Mouse (Mus musculus) CH12.LX (cell line): ENCODE data around the gene Ccnc. TPM values are rescaled to one million over a fixed set of nuclear protein-coding genes. Genes with fewer than 3 reads are reported as not detected.

Experiments
- DNase-seq: peaks from one replicate; pipeline ENCODE4 v3.0.0-alpha.2; 2013; ENCODE audit errors: extremely low read depth
- H3K27ac ChIP-seq: 2 replicates; pipeline ENCODE4 v1.5.1; 2012; ENCODE audit warnings: low read depth, mild to moderate bottlenecking, control low read depth, moderate library complexity; ENCODE audit not compliant: insufficient read depth
- H3K27me3 ChIP-seq: replicated peaks from 2 replicates; pipeline ENCODE3; 2012; ENCODE audit warnings: inconsistent platforms
- H3K36me3 ChIP-seq, 2 experiments: replicated peaks in 1 of 2; 2 replicates each; pipeline versions ENCODE3 to v1.6.1; 2012; ENCODE audit warnings: inconsistent platforms in 1 of 2, low read length in 1 of 2, mild to moderate bottlenecking in 1 of 2, mixed read lengths in 1 of 2, moderate library complexity in 1 of 2; ENCODE audit not compliant: control insufficient read depth in 1 of 2, insufficient read depth in 1 of 2
- H3K4me1 ChIP-seq, 2 experiments: 2 replicates each; pipeline ENCODE4 v1.6.1; 2012; ENCODE audit warnings: inconsistent platforms in 1 of 2, moderate library complexity in 1 of 2; ENCODE audit not compliant: insufficient read depth in 2 of 2, control insufficient read depth in 1 of 2
- H3K4me2 ChIP-seq: 2 replicates; pipeline ENCODE4 v1.6.1; 2012; ENCODE audit warnings: low read depth, mild to moderate bottlenecking, control low read depth; ENCODE audit not compliant: poor library complexity, insufficient read depth, severe bottlenecking
- H3K4me3 ChIP-seq, 3 experiments: fragments of 150-350 bp in 1 of 3; sonication (generic) in 1 of 3; replicated peaks in 1 of 3; 2 replicates each; pipeline versions ENCODE3 to v1.5.1; 2011 to 2012; ENCODE audit warnings: low read depth in 2 of 3, low read length in 2 of 3, mild to moderate bottlenecking in 2 of 3, moderate library complexity in 2 of 3, control low read depth in 1 of 3, improper control_type of control experiment in 1 of 3, inconsistent platforms in 1 of 3, mixed read lengths in 1 of 3; ENCODE audit not compliant: poor library complexity in 1 of 3
- H3K79me2 ChIP-seq: replicated peaks from 2 replicates; pipeline ENCODE4 v1.6.1; 2012; ENCODE audit warnings: mild to moderate bottlenecking, moderate library complexity; ENCODE audit not compliant: control insufficient read depth, poor library complexity, insufficient read depth, severe bottlenecking; ENCODE audit errors: extremely low read depth
- H3K9ac ChIP-seq: 2 replicates; pipeline ENCODE4 v1.6.1; 2012; ENCODE audit warnings: low read depth, mild to moderate bottlenecking, control low read depth, moderate library complexity; ENCODE audit not compliant: insufficient read depth
- H3K9me3 ChIP-seq: replicated peaks from 2 replicates; pipeline ENCODE3; 2012; ENCODE audit warnings: low read length, inconsistent platforms, mixed read lengths
- CHD1 ChIP-seq: IDR thresholded peaks from 2 replicates; pipeline ENCODE4 v1.6.1; 2012; ENCODE audit warnings: low read depth, low read length, improper control_type of control experiment, inconsistent platforms
- CHD2 ChIP-seq: IDR thresholded peaks from 2 replicates; pipeline ENCODE4 v1.6.1; 2011; ENCODE audit warnings: low read length, improper control_type of control experiment
- CTCF ChIP-seq, 2 experiments: IDR thresholded peaks in 1 of 2; conservative IDR thresholded peaks in 1 of 2; 2 replicates each; pipeline ENCODE4 v1.5.1; 2011 to 2012; ENCODE audit warnings: low read depth in 2 of 2, low read length in 2 of 2, improper control_type of control experiment in 1 of 2, inconsistent platforms in 1 of 2, mild to moderate bottlenecking in 1 of 2, moderate library complexity in 1 of 2
- IRF4 ChIP-seq: IDR thresholded peaks from 2 replicates; pipeline ENCODE4 v1.6.1; 2014; ENCODE audit warnings: low read depth, mild to moderate bottlenecking, inconsistent platforms, low read length, improper control_type of control experiment
- JUN ChIP-seq: IDR thresholded peaks from 2 replicates; pipeline ENCODE4 v1.6.1; 2011; ENCODE audit warnings: low read depth, mild to moderate bottlenecking, low read length, improper control_type of control experiment, moderate library complexity; ENCODE audit not compliant: insufficient read depth
- MXI1 ChIP-seq: IDR thresholded peaks from 2 replicates; pipeline ENCODE4 v1.6.1; 2011; ENCODE audit warnings: mild to moderate bottlenecking, low read depth, low read length, improper control_type of control experiment
- NELFE ChIP-seq: IDR thresholded peaks from 2 replicates; pipeline ENCODE4 v1.6.1; 2011; ENCODE audit warnings: low read depth, low read length, improper control_type of control experiment
- NRF1 ChIP-seq: IDR thresholded peaks from 2 replicates; pipeline ENCODE4 v1.6.1; 2014; ENCODE audit warnings: low read depth, mild to moderate bottlenecking, inconsistent platforms, low read length, improper control_type of control experiment, moderate library complexity
- PAX5 ChIP-seq: IDR thresholded peaks from 2 replicates; pipeline ENCODE4 v1.6.1; 2012; ENCODE audit warnings: low read length, inconsistent platforms, mixed read lengths
- POLR2A ChIP-seq: IDR thresholded peaks from 2 replicates; pipeline ENCODE4 v1.6.1; 2011; ENCODE audit warnings: low read depth, mild to moderate bottlenecking, improper control_type of control experiment, low read length
- SMC3 ChIP-seq: IDR thresholded peaks from 2 replicates; pipeline ENCODE4 v1.6.1; 2011; ENCODE audit warnings: low read depth, low read length, improper control_type of control experiment
- UBTF ChIP-seq: IDR thresholded peaks from 2 replicates; pipeline ENCODE4 v1.6.1; 2012; ENCODE audit warnings: low read depth, mild to moderate bottlenecking, inconsistent platforms, low read length, improper control_type of control experiment, moderate library complexity
- ZC3H11A ChIP-seq: IDR thresholded peaks from 2 replicates; pipeline ENCODE4 v1.6.1; 2012; ENCODE audit warnings: low read depth, mild to moderate bottlenecking, inconsistent platforms, low read length, improper control_type of control experiment
- ZMIZ1 ChIP-seq: IDR thresholded peaks from 2 replicates; pipeline ENCODE4 v1.6.1; 2012; ENCODE audit warnings: low read depth, mild to moderate bottlenecking, inconsistent platforms, low read length, improper control_type of control experiment
- ZNF384 ChIP-seq: IDR thresholded peaks from 2 replicates; pipeline ENCODE4 v1.6.1; 2012; ENCODE audit warnings: low read depth, low read length, improper control_type of control experiment, inconsistent platforms
- dilution Hi-C: fragments of 300-500 bp; cut with MboI; formaldehyde crosslinking; loops from 2 replicates; pipeline ENCODE4 v1.14.3; 2020; ENCODE audit warnings: low sequenced_read_pairs; ENCODE audit not compliant: extremely low pct_unique_long_range_greater_than_20kb, extremely low pct_ligation_motif_present
- in situ Hi-C: fragments of 300-500 bp; cut with MboI; formaldehyde crosslinking; loops from 3 replicates; pipeline ENCODE4 v1.14.3; 2019; ENCODE audit warnings: low sequenced_read_pairs, low pct_ligation_motif_present, low pct_unique_long_range_greater_than_20kb, mixed read lengths
- polyA plus RNA-seq: library from polyadenylated mRNA; unstranded; fragments of >175 nt; gene quantifications from 2 replicates; pipeline ENCODE4 v1.2.1, GENCODE M21; 2012; ENCODE audit warnings: low read depth; ENCODE audit not compliant: insufficient read length
- total RNA-seq, 2 experiments: library from RNA; depleted of rRNA; stranded (reverse); fragments of 300-350 nt in 1 of 2; fragments of >200 nt in 1 of 2; gene quantifications; 2 replicates each; pipeline ENCODE4 v1.2.3; 2012 to 2014

Gene Ccnc
- total and polyA plus RNA-seq, 3 experiments: 20.7 to 61.4 (median 32.3) TPM

- H3K9me3 ChIP-seq: peaks cover 4% of the 10 kb centered on the region
- no peak overlapping the region for H3K27ac ChIP-seq
- TF ChIP-seq ZNF384: no peak
- no peak for TF ChIP-seq NELFE
- TF ChIP-seq JUN: no peak
- TF ChIP-seq NRF1: no peak
- TF ChIP-seq, all 38 proteins: peak for 0
- Histone ChIP-seq H3K79me2 (no peaks in the 10 kb centered on the region), H3K27me3 (no peaks in the 10 kb centered on the region), H3K4me3 (no peak overlapping the region), H3K36me3 (no peaks in the 10 kb centered on the region), H3K4me2 (no peak overlapping the region), H3K9ac (no peak overlapping the region), H3K4me1 (no peaks in the 10 kb centered on the region)
- no peak for DNase-seq
- dilution Hi-C loops (no loop called here), in situ Hi-C loops (loop anchor here (25.0 kb wide), 1 partner anchor 251 kb away; no protein-coding TSS in a partner anchor)
These were observed 39.5 kb upstream of the Ccnc start for GRCm38 (mm10) chr4:21687783-21688702.

DNA sequence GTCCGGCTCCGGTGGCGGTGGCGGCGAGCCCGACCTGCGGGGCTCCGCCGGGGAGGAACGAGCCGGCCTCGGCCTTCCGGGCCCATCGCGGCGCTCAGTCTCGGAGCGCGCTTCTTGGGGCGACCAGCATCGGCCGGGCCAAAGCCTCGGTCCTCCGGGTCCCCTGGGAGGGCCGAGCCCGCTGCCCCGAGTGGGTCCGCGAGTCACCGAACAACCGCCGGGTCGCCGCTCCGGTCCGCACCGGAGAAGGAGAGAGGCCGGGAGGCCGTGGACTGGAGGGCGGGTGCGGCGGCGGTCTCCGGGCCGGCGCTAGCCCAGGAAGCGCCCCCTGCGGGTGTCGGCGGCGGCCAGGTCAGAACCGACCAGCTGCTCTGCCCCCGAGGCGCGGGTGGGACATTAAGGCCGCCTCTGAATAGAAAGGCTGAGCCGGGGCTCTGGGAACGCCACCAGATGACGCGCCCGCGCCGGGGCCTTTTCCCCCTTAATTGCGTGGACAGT, 38.7 kb upstream of the Ccnc start:
- Histone ChIP-seq H3K4me2 (no peak overlapping the region), H3K9ac (no peak overlapping the region), H3K79me2 (no peaks in the 10 kb centered on the region), H3K27me3 (no peaks in the 10 kb centered on the region), H3K36me3 (no peaks in the 10 kb centered on the region), H3K4me1 (no peaks in the 10 kb centered on the region), H3K9me3 (peaks cover 4% of the 10 kb centered on the region), H3K27ac (no peak overlapping the region), H3K4me3 (no peak overlapping the region)
- dilution Hi-C loops: no loop called here
- no peak for TF ChIP-seq ZC3H11A
- no peak for TF ChIP-seq NELFE
- TF ChIP-seq SMC3: no peak
- no peak for TF ChIP-seq CHD1
- TF ChIP-seq CTCF (conservative IDR thresholded peaks at IDR 0.05 in 1 of 2, IDR thresholded peaks at IDR 0.05 in 1 of 2; ENCODE audit: low read depth in 2 of 2, low read length in 2 of 2): no peak
- TF ChIP-seq POLR2A: no peak
- TF ChIP-seq MXI1: no peak
- TF ChIP-seq UBTF: no peak
- no peak for TF ChIP-seq CHD2
- no peak for TF ChIP-seq IRF4
- TF ChIP-seq ZMIZ1: no peak
- no peak for TF ChIP-seq PAX5
- in situ Hi-C loops: loop anchor here (25.0 kb wide), 1 partner anchor 251 kb away; no protein-coding TSS in a partner anchor
- no peak for DNase-seq
